8 mouse cellular contexts compared by ENCODE assay signal in the genomic region with DNA sequence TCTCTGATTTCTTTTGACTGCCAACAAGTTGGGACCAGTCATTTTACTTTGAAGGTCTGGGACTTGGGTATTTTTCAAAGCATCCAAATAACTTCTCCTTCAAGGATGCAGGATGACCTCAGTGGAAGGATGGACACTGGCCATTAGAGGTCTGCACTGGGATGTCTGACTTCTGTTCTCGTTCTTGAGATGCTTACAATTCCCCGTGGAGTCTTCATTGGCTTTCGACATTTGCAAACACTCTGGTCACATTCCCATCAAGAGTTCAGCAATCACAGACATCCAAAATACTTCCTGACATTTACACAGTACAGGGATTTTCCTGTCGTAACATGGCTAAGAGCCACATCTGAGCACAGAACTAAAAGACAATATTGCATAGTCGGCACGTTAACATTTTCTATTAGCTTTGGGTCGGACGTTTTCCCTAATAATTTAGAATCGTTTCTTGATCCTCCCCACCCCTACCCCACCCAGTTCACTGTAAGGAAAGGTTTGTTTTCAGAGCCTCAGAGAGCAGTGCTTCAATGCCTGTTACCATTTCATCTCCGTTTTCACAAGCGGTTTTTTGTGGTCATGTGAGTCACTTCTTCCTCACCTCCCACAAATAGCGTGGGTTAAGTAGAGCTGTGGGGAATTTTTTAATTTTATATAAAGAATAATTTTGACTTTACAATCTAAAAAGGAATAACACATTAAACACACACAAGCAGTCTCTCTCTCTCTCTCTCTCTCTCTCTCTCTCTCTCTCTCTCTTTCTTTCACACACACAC. TPM values are rescaled to one million over a fixed set of nuclear protein-coding genes. Genes with fewer than 3 reads are reported as not detected.
DNase-seq lines count a peak whose midpoint lies in the region; ATAC-seq and TF ChIP-seq lines count a peak whose summit lies in the region.
"Had no signal": no experiment of that assay in that cellular context is flagged by ENCODE, and none has a peak within 500 bp of the region (broad histone marks: within the 10 kb centered on the region; RNA-seq: fewer than 3 reads in every experiment).

No protein-coding gene starts in this region.

- peak overlapping the region; percentile 51; the same call in 1 of the 2 replicates for H3K4me2 ChIP-seq in kidney, embryonic 15.5 days
- peak overlapping the region; percentile 61; the same call in 1 of the 2 replicates for H3K4me2 ChIP-seq in liver, postnatal 0 days (ENCODE audit: low read depth, low read length)

- H3K9ac ChIP-seq in kidney, embryonic 15.5 days = no peak overlapping the region
- H3K9ac ChIP-seq in liver, postnatal 0 days (replicated peaks) = no peak overlapping the region

- ATAC-seq in kidney, embryonic 15.5 days (replicated peaks; ENCODE audit: low FRiP score) = no peak
- ATAC-seq in liver, postnatal 0 days = no peak

- 69% methylated on average over 12 of the region's 12 CpGs for WGBS in kidney, embryonic 15.5 days
- WGBS in liver, postnatal 0 days (ENCODE audit: insufficient replicate concordance) = 69% methylated on average over 12 of the region's 12 CpGs
- 91% methylated on average over 12 of the region's 12 CpGs for WGBS in forebrain, embryonic 10.5 days

- H3K4me3 ChIP-seq in kidney, embryonic 15.5 days (replicated peaks) = no peak overlapping the region
- no peak overlapping the region for H3K4me3 ChIP-seq in liver, postnatal 0 days (ENCODE audit: low read depth, low read length)
- H3K4me3 ChIP-seq in forebrain, embryonic 10.5 days = no peak overlapping the region
- H3K4me3 ChIP-seq: hindbrain, embryonic 10.5 days had no signal

- DNase-seq in kidney, postnatal 10 days = no peak
- peak; percentile 73 for DNase-seq in CD4-positive, CD25-positive, alpha-beta regulatory T cell, adult 2 months (ENCODE audit: low read depth, low spot score)
- peak; percentile 29 for DNase-seq in NIH3T3 (ENCODE audit: low read depth)
- DNase-seq in liver, postnatal 0 days = no peak
- DNase-seq in testis, postnatal 10 days (ENCODE audit: low spot score) = no peak
- no peak for DNase-seq in forebrain, embryonic 10.5 days (ENCODE audit: extremely low spot score, low spot score)

- TF ChIP-seq EP300 in liver, postnatal 0 days (IDR thresholded peaks at IDR 0.05; ENCODE audit: low read depth) = no peak

- 0 out of 2 replicates have a peak, but pooled peaks cover 5% of the 10 kb centered on the region for H3K4me1 ChIP-seq in kidney, embryonic 15.5 days
- no peaks in the 10 kb centered on the region for H3K4me1 ChIP-seq in liver, postnatal 0 days (ENCODE audit: insufficient read depth)
- peaks cover 13% of the 10 kb centered on the region for H3K4me1 ChIP-seq in forebrain, embryonic 10.5 days

- no peaks in the 10 kb centered on the region for H3K9me3 ChIP-seq in kidney, embryonic 15.5 days (replicated peaks)
- no peaks in the 10 kb centered on the region for H3K9me3 ChIP-seq in liver, postnatal 0 days (ENCODE audit: low read length)
- no peaks in the 10 kb centered on the region for H3K9me3 ChIP-seq in forebrain, embryonic 10.5 days
- H3K9me3 ChIP-seq: hindbrain, embryonic 10.5 days had no signal

- no peak overlapping the region for H3K27ac ChIP-seq in kidney, embryonic 15.5 days
- no peak overlapping the region for H3K27ac ChIP-seq in liver, postnatal 0 days (ENCODE audit: low read depth)
- no peak overlapping the region for H3K27ac ChIP-seq in forebrain, embryonic 10.5 days
- H3K27ac ChIP-seq: hindbrain, embryonic 10.5 days had no signal

- TF ChIP-seq CTCF in liver, postnatal 0 days (IDR thresholded peaks at IDR 0.05; ENCODE audit: low read depth) = no peak

- no peaks in the 10 kb centered on the region for H3K27me3 ChIP-seq in kidney, embryonic 15.5 days
- no peaks in the 10 kb centered on the region for H3K27me3 ChIP-seq in liver, postnatal 0 days (ENCODE audit: insufficient read depth, low read length)
- H3K27me3 ChIP-seq in forebrain, embryonic 10.5 days (ENCODE audit: poor library complexity, severe bottlenecking) = no peaks in the 10 kb centered on the region

- H3K36me3 ChIP-seq in kidney, embryonic 15.5 days = no peaks in the 10 kb centered on the region
- H3K36me3 ChIP-seq in liver, postnatal 0 days (replicated peaks; ENCODE audit: insufficient read depth, low read length) = no peaks in the 10 kb centered on the region
- H3K36me3 ChIP-seq in forebrain, embryonic 10.5 days (replicated peaks) = no peaks in the 10 kb centered on the region
- H3K36me3 ChIP-seq: hindbrain, embryonic 10.5 days had no signal

RNA-seq across cellular contexts. Expression of gene Scel, which starts 44.3 kb away (rescaled TPM):
- 2.7 and 2.8 TPM in 2 replicates for polyA plus RNA-seq in kidney, embryonic 15.5 days (2015; fragmentation: Nextera tagmentation; extraction: Ambion mirVana)
- 0.07 TPM in 1 of 2 replicates, not detected in the other for polyA plus RNA-seq in liver, postnatal 0 days (2015; fragmentation: Nextera tagmentation; extraction: Ambion mirVana)
- polyA plus RNA-seq in forebrain, embryonic 10.5 days (2016; fragmentation: Nextera tagmentation; extraction: Ambion mirVana) = 0.09 and 0.20 TPM in 2 replicates

Comparison
In these comparisons a context has a peak if more than half of its experiments do, and no peak if none do; other contexts are left out.
1. DNase-seq: peak in CD4-positive, CD25-positive, alpha-beta regulatory T cell, adult 2 months (single experiment) and NIH3T3 (single experiment); none in kidney, postnatal 10 days (single experiment), liver, postnatal 0 days (single experiment), testis, postnatal 10 days (single experiment) and forebrain, embryonic 10.5 days (single experiment).